Comparison of ENCODE assay signal across 9 mouse cellular contexts in the genomic region with DNA sequence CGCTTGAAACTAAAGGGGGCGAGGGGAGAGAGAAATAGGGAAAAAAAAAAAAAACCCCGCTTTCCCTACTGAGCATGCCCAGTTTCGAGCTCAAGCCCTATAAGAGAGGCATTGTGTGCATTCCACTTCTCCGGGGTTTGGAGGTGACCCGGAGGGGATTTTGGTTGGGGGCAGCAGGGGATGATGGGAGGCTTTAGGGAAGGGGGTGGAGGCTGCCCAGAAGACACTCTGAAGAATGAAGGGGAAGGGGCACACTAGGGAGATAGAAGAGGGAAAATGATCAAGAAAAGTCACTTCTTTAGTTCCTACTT. TPM values are rescaled to one million over a fixed set of nuclear protein-coding genes. Genes with fewer than 3 reads are reported as not detected.
A peak's percentile ranks its signal among the peaks of the same experiment; 100 is the strongest.
DNase-seq lines count a peak whose midpoint lies in the region; ATAC-seq and TF ChIP-seq lines count a peak whose summit lies in the region.
"Had no signal": no experiment of that assay in that cellular context is flagged by ENCODE, and none has a peak within 500 bp of the region (broad histone marks: within the 10 kb centered on the region; RNA-seq: fewer than 3 reads in every experiment).

No protein-coding gene starts in this region.

- H3K9me3 ChIP-seq in ES-E14 (ENCODE audit: control insufficient read depth, insufficient read depth, low read depth, low read length), result no peaks in the 10 kb centered on the region
- no peaks in the 10 kb centered on the region for H3K9me3 ChIP-seq in forebrain, embryonic 12.5 days
- H3K9me3 ChIP-seq in midbrain, embryonic 10.5 days (replicated peaks), result no peaks in the 10 kb centered on the region

- H3K9ac ChIP-seq in ES-E14 (ENCODE audit: insufficient read depth, low read depth, low read length, poor library complexity, severe bottlenecking), result no peak overlapping the region
- no peak overlapping the region for H3K9ac ChIP-seq in forebrain, embryonic 12.5 days

- peak; percentile 9 to 35 for DNase-seq in cerebellum, postnatal 14 days
- DNase-seq in cerebellum, adult 11 months, result no peak
- no peak for DNase-seq in ES-E14 (ENCODE audit: low read depth, low spot score)
- peak; percentile 29 for DNase-seq in midbrain, embryonic 10.5 days (ENCODE audit: low spot score)
- no peak for DNase-seq in gastrocnemius, postnatal 36 days
- no peak for DNase-seq in spleen, postnatal 4 days (ENCODE audit: low spot score in 2 of 2)
- no peak for DNase-seq in testis, postnatal 10 days (ENCODE audit: low spot score)
- DNase-seq: B cell, adult 2 months had no signal

- intact Hi-C loops in gastrocnemius, postnatal 36 days (cut with DNase I), result no loop called here

- H3K4me3 ChIP-seq in ES-E14 (ENCODE audit: insufficient read depth in 1 of 2, low read depth in 1 of 2, low read length in 2 of 2, poor library complexity in 1 of 2, severe bottlenecking in 1 of 2), result no peak overlapping the region
- peak overlapping the region; percentile 50; the same call in 1 of the 2 replicates for H3K4me3 ChIP-seq in forebrain, embryonic 12.5 days (replicated peaks)
- H3K4me3 ChIP-seq in midbrain, embryonic 10.5 days, result peak overlapping the region; percentile 59

- WGBS in forebrain, embryonic 12.5 days, result 22% methylated on average over 6 of the region's 6 CpGs
- WGBS in midbrain, embryonic 10.5 days, result 34% methylated on average over 6 of the region's 6 CpGs

- no peak overlapping the region for H3K27ac ChIP-seq in ES-E14 (ENCODE audit: insufficient read depth, low read depth, low read length, poor library complexity, severe bottlenecking)
- H3K27ac ChIP-seq in forebrain, embryonic 12.5 days, result no peak overlapping the region
- H3K27ac ChIP-seq in midbrain, embryonic 10.5 days (replicated peaks), result no peak overlapping the region

- H3K4me2 ChIP-seq in forebrain, embryonic 12.5 days, result peak overlapping the region; percentile 59

- in situ Hi-C loops in ES-E14 (cut with MboI; ENCODE audit: low sequenced_read_pairs in 2 of 2, unreplicated experiment in 2 of 2), result no loop called here

- ATAC-seq in forebrain, embryonic 12.5 days (ENCODE audit: low FRiP score), result no peak

- H3K4me1 ChIP-seq in ES-E14 (ENCODE audit: control insufficient read depth in 2 of 2, insufficient read depth in 2 of 2, low read length in 2 of 2, poor library complexity in 1 of 2), result no peaks in the 10 kb centered on the region
- H3K4me1 ChIP-seq in forebrain, embryonic 12.5 days, result no peaks in the 10 kb centered on the region
- no peaks in the 10 kb centered on the region for H3K4me1 ChIP-seq in midbrain, embryonic 10.5 days

- H3K27me3 ChIP-seq in forebrain, embryonic 12.5 days, result no peaks in the 10 kb centered on the region
- H3K27me3 ChIP-seq in midbrain, embryonic 10.5 days (ENCODE audit: low read depth, poor library complexity, severe bottlenecking), result no peaks in the 10 kb centered on the region

- H3K36me3 ChIP-seq in ES-E14 (ENCODE audit: control insufficient read depth, insufficient read depth, low read length, poor library complexity, severe bottlenecking), result no peaks in the 10 kb centered on the region
- no peaks in the 10 kb centered on the region for H3K36me3 ChIP-seq in forebrain, embryonic 12.5 days (replicated peaks)
- H3K36me3 ChIP-seq in midbrain, embryonic 10.5 days, result no peaks in the 10 kb centered on the region

TF ChIP-seq in ES-E14, 5 proteins besides CTCF, POLR2A, EP300 and RAD21:
- TF ChIP-seq ZNF384 (IDR thresholded peaks at IDR 0.05; ENCODE audit: low read depth, low read length) (0 out of 2 replicates have a peak, but pooled peaks have one; percentile 33), MAFK (IDR thresholded peaks at IDR 0.05; ENCODE audit: insufficient read depth, low read depth, low read length) (no peak)

RNA-seq across cellular contexts. Expression of gene Slitrk4, which starts 1.1 kb away (rescaled TPM):
- total RNA-seq in ES-E14 (2012; rRNA removed), result 1.0 and 1.1 TPM in 2 replicates
- polyA plus RNA-seq in forebrain, embryonic 12.5 days (2016; fragmentation: Nextera tagmentation; extraction: Ambion mirVana), result 4.3 and 5.9 TPM in 2 replicates
- 2.4 and 3.1 TPM in 2 replicates for polyA plus RNA-seq in midbrain, embryonic 10.5 days (2016; fragmentation: Nextera tagmentation; extraction: Ambion mirVana)
- under 1 TPM; 0.10 to 0.18 TPM for total RNA-seq in gastrocnemius, postnatal 36 days (2021)

Comparison
In these comparisons a context has a peak if more than half of its experiments do, and no peak if none do; other contexts are left out.
1. DNase-seq: peak in cerebellum, postnatal 14 days (2 of 2) and midbrain, embryonic 10.5 days (single experiment); none in cerebellum, adult 11 months (single experiment), ES-E14 (single experiment), gastrocnemius, postnatal 36 days (0 of 2), spleen, postnatal 4 days (0 of 2) and testis, postnatal 10 days (single experiment).
2. H3K4me3 ChIP-seq: peak in forebrain, embryonic 12.5 days (single experiment) and midbrain, embryonic 10.5 days (single experiment); none in ES-E14 (0 of 2).